Mouse (Mus musculus) lung, postnatal 0 days (tissue): ENCODE measurements around the gene Akap9.

ENCODE experiments used
- CTCF ChIP-seq: IDR thresholded peaks from 2 replicates; pipeline ENCODE4 v1.5.1; 2016; ENCODE audit warnings: antibody characterized with exemption, mild to moderate bottlenecking
- EP300 ChIP-seq: IDR thresholded peaks from 2 replicates; pipeline ENCODE4 v1.6.1; 2016; ENCODE audit warnings: antibody characterized with exemption, mild to moderate bottlenecking, control low read depth

GRCm38 (mm10) chr5:3930760-3931159, 2.9 kb downstream of the Akap9 start:
- TF ChIP-seq CTCF: no peak
- TF ChIP-seq EP300: no peak
